Mouse (Mus musculus): ENCODE results near the gene Stom.

- TF ChIP-seq EP300 (IDR thresholded peaks at IDR 0.05; ENCODE audit: low read depth) (no peak), CTCF (IDR thresholded peaks at IDR 0.05; ENCODE audit: low read depth) (no peak)
Observed at GRCm38 (mm10) chr2:35266251-35266905, 70.4 kb downstream of the Stom start.

Measured in heart, postnatal 0 days (tissue).